21 mouse cellular contexts compared by ENCODE assay signal in the genomic region with DNA sequence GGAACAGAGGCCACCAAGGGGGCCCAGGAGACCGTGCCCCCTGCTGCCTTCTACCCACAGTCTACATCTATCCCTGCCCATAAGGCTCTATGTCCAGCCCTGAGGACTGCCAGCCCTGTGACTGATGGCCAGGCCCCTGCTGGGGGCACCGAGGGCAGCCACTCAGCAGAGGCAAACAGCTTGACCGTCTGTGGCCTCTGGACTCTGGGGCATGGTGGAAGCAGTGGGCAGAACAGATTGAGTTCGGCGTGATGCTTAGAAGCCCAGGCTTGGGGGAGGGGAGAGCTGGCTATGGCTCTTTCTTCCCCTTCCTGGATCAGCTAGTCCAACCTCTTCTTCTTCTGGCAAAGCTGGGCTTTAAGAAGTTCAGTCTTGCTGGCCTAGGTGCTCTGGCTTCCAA. TPM values are rescaled to one million over a fixed set of nuclear protein-coding genes. Genes with fewer than 3 reads are reported as not detected.
DNase-seq lines count a peak whose midpoint lies in the region; ATAC-seq and TF ChIP-seq lines count a peak whose summit lies in the region.
"Had no signal": no experiment of that assay in that cellular context is flagged by ENCODE, and none has a peak within 500 bp of the region (broad histone marks: within the 10 kb centered on the region; RNA-seq: fewer than 3 reads in every experiment).

No protein-coding gene starts in this region.

- no peak overlapping the region for H3K4me2 ChIP-seq in limb, embryonic 11.5 days (ENCODE audit: low read depth, severe bottlenecking)
- no peak overlapping the region for H3K4me2 ChIP-seq in kidney, postnatal 0 days (ENCODE audit: low read length)
- no peak overlapping the region for H3K4me2 ChIP-seq in stomach, postnatal 0 days (replicated peaks; ENCODE audit: low read depth)
- no peak overlapping the region for H3K4me2 ChIP-seq in intestine, embryonic 15.5 days (replicated peaks)
- H3K4me2 ChIP-seq: heart, embryonic 15.5 days; hindbrain, embryonic 12.5 days; limb, embryonic 15.5 days; liver, embryonic 13.5 days; midbrain, embryonic 15.5 days; neural tube, embryonic 12.5 days had no signal

- H3K27me3 ChIP-seq in limb, embryonic 11.5 days (ENCODE audit: control insufficient read depth, insufficient read depth, low read length) = peaks cover 58% of the 10 kb centered on the region
- peaks cover 100% of the 10 kb centered on the region for H3K27me3 ChIP-seq in limb, embryonic 10.5 days (ENCODE audit: low read depth, poor library complexity, severe bottlenecking)
- peaks cover 55% of the 10 kb centered on the region for H3K27me3 ChIP-seq in kidney, postnatal 0 days (ENCODE audit: insufficient read depth, low read length)
- H3K27me3 ChIP-seq in stomach, postnatal 0 days (ENCODE audit: control insufficient read depth, insufficient read depth, low read length) = peaks cover 8% of the 10 kb centered on the region; the same call in 1 of the 2 replicates
- peaks cover 62% of the 10 kb centered on the region for H3K27me3 ChIP-seq in intestine, embryonic 15.5 days (replicated peaks)

- no peak for DNase-seq in limb, embryonic 11.5 days (ENCODE audit: low spot score)
- DNase-seq in limb, embryonic 10.5 days (ENCODE audit: low spot score) = no peak
- DNase-seq in kidney, adult 9 months = peak; percentile 72
- no peak for DNase-seq in kidney, postnatal 0 days (ENCODE audit: low spot score)
- DNase-seq in stomach, postnatal 0 days (ENCODE audit: low spot score) = no peak
- DNase-seq: gastrocnemius, postnatal 14 days; heart, adult 11 months; liver, embryonic 13.5 days had no signal

- peak; percentile 50; the same call in 1 of the 2 replicates for ATAC-seq in limb, embryonic 11.5 days (ENCODE audit: insufficient number of reproducible peaks, low FRiP score, low TSS enrichment, low read depth)
- peak; percentile 81 for ATAC-seq in kidney, postnatal 0 days (replicated peaks; ENCODE audit: low FRiP score, low read depth)
- 0 out of 2 replicates have a peak, but pooled peaks have one; percentile 18 for ATAC-seq in stomach, postnatal 0 days (ENCODE audit: low FRiP score, low TSS enrichment)
- ATAC-seq in intestine, embryonic 15.5 days = no peak
- no peak for ATAC-seq in cerebellum, adult (ENCODE audit: insufficient number of reproducible peaks, low FRiP score, low TSS enrichment)
- ATAC-seq: intestine, postnatal 0 days; lung, postnatal 0 days; midbrain, embryonic 15.5 days had no signal

- 36% methylated on average over 5 of the region's 5 CpGs for WGBS in limb, embryonic 11.5 days
- WGBS in limb, embryonic 10.5 days = 39% methylated on average over 5 of the region's 5 CpGs
- WGBS in kidney, postnatal 0 days = 37% methylated on average over 5 of the region's 5 CpGs
- WGBS in stomach, postnatal 0 days = 37% methylated on average over 5 of the region's 5 CpGs
- WGBS in intestine, embryonic 15.5 days = 54% methylated on average over 5 of the region's 5 CpGs

- no peak for TF ChIP-seq CTCF in kidney, postnatal 0 days (IDR thresholded peaks at IDR 0.05; ENCODE audit: low read depth)
- no peak for TF ChIP-seq CTCF in stomach, postnatal 0 days (IDR thresholded peaks at IDR 0.05; ENCODE audit: low read depth)

- H3K4me3 ChIP-seq in limb, embryonic 11.5 days (ENCODE audit: low read depth, low read length) = no peak overlapping the region
- no peak overlapping the region for H3K4me3 ChIP-seq in limb, embryonic 10.5 days
- H3K4me3 ChIP-seq in kidney, postnatal 0 days (replicated peaks; ENCODE audit: low read depth, low read length) = no peak overlapping the region
- H3K4me3 ChIP-seq in stomach, postnatal 0 days (ENCODE audit: low read depth, low read length) = no peak overlapping the region
- H3K4me3 ChIP-seq in intestine, embryonic 15.5 days (replicated peaks) = no peak overlapping the region
- H3K4me3 ChIP-seq: erythroblast, embryonic 14.5 days; heart, embryonic 10.5 days; heart, embryonic 15.5 days; hindbrain, embryonic 12.5 days; limb, embryonic 15.5 days; liver, embryonic 13.5 days; megakaryocyte, embryonic 14.5 days; midbrain, embryonic 15.5 days; myocyte; neural tube, embryonic 12.5 days had no signal

- H3K4me1 ChIP-seq in limb, embryonic 11.5 days (ENCODE audit: control insufficient read depth, insufficient read depth, low read length) = no peaks in the 10 kb centered on the region
- peaks cover 7% of the 10 kb centered on the region for H3K4me1 ChIP-seq in limb, embryonic 10.5 days
- no peaks in the 10 kb centered on the region for H3K4me1 ChIP-seq in kidney, postnatal 0 days (replicated peaks; ENCODE audit: insufficient read depth, low read length)
- no peaks in the 10 kb centered on the region for H3K4me1 ChIP-seq in stomach, postnatal 0 days (replicated peaks; ENCODE audit: control insufficient read depth, insufficient read depth)
- H3K4me1 ChIP-seq in intestine, embryonic 15.5 days (replicated peaks) = no peaks in the 10 kb centered on the region
- H3K4me1 ChIP-seq: heart, embryonic 15.5 days; liver, embryonic 13.5 days; megakaryocyte, embryonic 14.5 days had no signal

- H3K27ac ChIP-seq in limb, embryonic 11.5 days (replicated peaks; ENCODE audit: low read depth, low read length) = no peak overlapping the region
- no peak overlapping the region for H3K27ac ChIP-seq in limb, embryonic 10.5 days
- no peak overlapping the region for H3K27ac ChIP-seq in kidney, postnatal 0 days
- H3K27ac ChIP-seq in stomach, postnatal 0 days (replicated peaks) = no peak overlapping the region
- no peak overlapping the region for H3K27ac ChIP-seq in intestine, embryonic 15.5 days
- H3K27ac ChIP-seq: heart, embryonic 10.5 days; heart, embryonic 15.5 days; hindbrain, embryonic 12.5 days; limb, embryonic 15.5 days; liver, embryonic 13.5 days; midbrain, embryonic 15.5 days; neural tube, embryonic 12.5 days had no signal

- H3K9me3 ChIP-seq in limb, embryonic 11.5 days (ENCODE audit: control insufficient read depth, low read length) = no peaks in the 10 kb centered on the region
- no peaks in the 10 kb centered on the region for H3K9me3 ChIP-seq in limb, embryonic 10.5 days (replicated peaks)
- no peaks in the 10 kb centered on the region for H3K9me3 ChIP-seq in kidney, postnatal 0 days (replicated peaks; ENCODE audit: low read length)
- no peaks in the 10 kb centered on the region for H3K9me3 ChIP-seq in stomach, postnatal 0 days (ENCODE audit: control insufficient read depth, low read length)
- no peaks in the 10 kb centered on the region for H3K9me3 ChIP-seq in intestine, embryonic 15.5 days
- H3K9me3 ChIP-seq: heart, embryonic 10.5 days; heart, embryonic 15.5 days; hindbrain, embryonic 12.5 days; limb, embryonic 15.5 days; liver, embryonic 13.5 days; megakaryocyte, embryonic 14.5 days; midbrain, embryonic 15.5 days; neural tube, embryonic 12.5 days had no signal

- no peaks in the 10 kb centered on the region for H3K36me3 ChIP-seq in limb, embryonic 11.5 days (ENCODE audit: control insufficient read depth, insufficient read depth, low read length)
- no peaks in the 10 kb centered on the region for H3K36me3 ChIP-seq in limb, embryonic 10.5 days
- H3K36me3 ChIP-seq in kidney, postnatal 0 days (ENCODE audit: insufficient read depth, low read length) = no peaks in the 10 kb centered on the region
- no peaks in the 10 kb centered on the region for H3K36me3 ChIP-seq in stomach, postnatal 0 days (ENCODE audit: control insufficient read depth, insufficient read depth, low read length)
- no peaks in the 10 kb centered on the region for H3K36me3 ChIP-seq in intestine, embryonic 15.5 days
- H3K36me3 ChIP-seq: heart, embryonic 10.5 days; heart, embryonic 15.5 days; hindbrain, embryonic 12.5 days; limb, embryonic 15.5 days; liver, embryonic 13.5 days; midbrain, embryonic 15.5 days; neural tube, embryonic 12.5 days had no signal

- TF ChIP-seq EP300 in stomach, postnatal 0 days (optimal IDR thresholded peaks at IDR 0.05) = no peak

- H3K9ac ChIP-seq in limb, embryonic 11.5 days (ENCODE audit: low read length) = no peak overlapping the region
- no peak overlapping the region for H3K9ac ChIP-seq in kidney, postnatal 0 days (ENCODE audit: low read depth, low read length)
- no peak overlapping the region for H3K9ac ChIP-seq in stomach, postnatal 0 days (ENCODE audit: low read length)
- no peak overlapping the region for H3K9ac ChIP-seq in intestine, embryonic 15.5 days
- H3K9ac ChIP-seq: heart, embryonic 15.5 days; hindbrain, embryonic 12.5 days; limb, embryonic 15.5 days; liver, embryonic 13.5 days; midbrain, embryonic 15.5 days; neural tube, embryonic 12.5 days had no signal

RNA-seq across cellular contexts. Expression of a gene that starts 13.8 kb away (rescaled TPM):
- 0.14 and 0.27 TPM in 2 replicates for polyA plus RNA-seq in limb, embryonic 11.5 days (2014; fragmentation: Nextera tagmentation; extraction: Ambion mirVana)
- polyA plus RNA-seq in limb, embryonic 10.5 days (2016; fragmentation: Nextera tagmentation; extraction: Ambion mirVana) = 0.05 and 0.11 TPM in 2 replicates
- polyA plus RNA-seq in kidney, postnatal 0 days (2015; fragmentation: Nextera tagmentation; extraction: Ambion mirVana) = not detected in 2 replicates
- polyA plus RNA-seq in stomach, postnatal 0 days (2015; fragmentation: Nextera tagmentation; extraction: Ambion mirVana) = 0.02 TPM in 1 of 2 replicates, not detected in the other
- polyA plus RNA-seq in intestine, embryonic 15.5 days (2015; fragmentation: Nextera tagmentation; extraction: Ambion mirVana) = not detected in 2 replicates
- polyA plus RNA-seq: erythroblast, embryonic 14.5 days; heart, embryonic 10.5 days; intestine, postnatal 0 days; liver, embryonic 13.5 days; lung, postnatal 0 days had no signal

Comparison
In these comparisons a context has a peak if more than half of its experiments do, and no peak if none do; other contexts are left out.
1. ATAC-seq: peak in limb, embryonic 11.5 days (single experiment), kidney, postnatal 0 days (single experiment) and stomach, postnatal 0 days (single experiment); none in intestine, embryonic 15.5 days (single experiment) and cerebellum, adult (single experiment).